Mouse (Mus musculus) stomach, embryonic 14.5 days (tissue): ENCODE data around the gene Dock10. TPM values are rescaled to one million over a fixed set of nuclear protein-coding genes. Genes with fewer than 3 reads are reported as not detected.

Source experiments
- ATAC-seq: fragments of 200-750 bp; cut with Nextera tagmentation; 2 replicates; pipeline ENCODE4 v1.8.0; 2017; ENCODE audit warnings: low read depth, moderate TSS enrichment; ENCODE audit not compliant: insufficient number of reproducible peaks, insufficient read depth, low FRiP score
- H3K27ac ChIP-seq: fragments of 300-500 bp; sonication (generic); 2 replicates; pipeline ENCODE4 v1.5.1; 2014; ENCODE audit warnings: mild to moderate bottlenecking, low read length, moderate library complexity, mixed read lengths
- H3K27me3 ChIP-seq: fragments of 300-500 bp; sonication (generic); 2 replicates; pipeline ENCODE4 v1.6.1; 2014; ENCODE audit warnings: low read length, control low read depth, mixed read lengths; ENCODE audit not compliant: control insufficient read depth, insufficient read depth
- H3K36me3 ChIP-seq: fragments of 300-500 bp; sonication (generic); 2 replicates; pipeline ENCODE4 v1.6.1; 2014; ENCODE audit warnings: mild to moderate bottlenecking, control low read depth, low read length, moderate library complexity, mixed read lengths; ENCODE audit not compliant: control insufficient read depth, insufficient read depth
- H3K4me1 ChIP-seq: fragments of 300-500 bp; sonication (generic); 2 replicates; pipeline ENCODE4 v1.6.1; 2014; ENCODE audit warnings: low read length, control low read depth, mixed read lengths; ENCODE audit not compliant: control insufficient read depth, insufficient read depth
- H3K4me2 ChIP-seq: fragments of 300-500 bp; sonication (generic); replicated peaks from 2 replicates; pipeline ENCODE4 v1.6.1; 2014; ENCODE audit warnings: low read depth, low read length, control low read depth
- H3K4me3 ChIP-seq: fragments of 300-500 bp; sonication (generic); 2 replicates; pipeline ENCODE4 v1.5.1; 2014; ENCODE audit warnings: low read depth, low read length, control low read depth
- H3K9ac ChIP-seq: fragments of 300-500 bp; sonication (generic); replicated peaks from 2 replicates; pipeline ENCODE4 v1.6.1; 2014; ENCODE audit warnings: low read depth, mild to moderate bottlenecking, control low read depth, low read length, moderate library complexity, mixed read lengths
- H3K9me3 ChIP-seq: fragments of 300-500 bp; sonication (generic); 2 replicates; pipeline ENCODE4 v1.6.1; 2016; ENCODE audit warnings: low read depth, low read length, control low read depth; ENCODE audit not compliant: control insufficient read depth
- WGBS: fragments of 180-500 bp; shearing (Covaris S2); extraction: QIAGEN DNeasy Blood & Tissue Kit; methylation state at CpG from one replicate; pipeline ENCODE4 v1.1.7; 2014; 5-methylcytosine and 5-hydroxymethylcytosine counted together
- polyA plus RNA-seq: library from polyadenylated mRNA; unstranded; fragments of >200 nt; fragmentation: Nextera tagmentation; extraction: Ambion mirVana; gene quantifications from 2 replicates; pipeline ENCODE4 v1.2.1, GENCODE M21; 2014

Dock10 gene
- polyA plus RNA-seq, 1 experiment from 2014 or later = 9.4 TPM

DNA sequence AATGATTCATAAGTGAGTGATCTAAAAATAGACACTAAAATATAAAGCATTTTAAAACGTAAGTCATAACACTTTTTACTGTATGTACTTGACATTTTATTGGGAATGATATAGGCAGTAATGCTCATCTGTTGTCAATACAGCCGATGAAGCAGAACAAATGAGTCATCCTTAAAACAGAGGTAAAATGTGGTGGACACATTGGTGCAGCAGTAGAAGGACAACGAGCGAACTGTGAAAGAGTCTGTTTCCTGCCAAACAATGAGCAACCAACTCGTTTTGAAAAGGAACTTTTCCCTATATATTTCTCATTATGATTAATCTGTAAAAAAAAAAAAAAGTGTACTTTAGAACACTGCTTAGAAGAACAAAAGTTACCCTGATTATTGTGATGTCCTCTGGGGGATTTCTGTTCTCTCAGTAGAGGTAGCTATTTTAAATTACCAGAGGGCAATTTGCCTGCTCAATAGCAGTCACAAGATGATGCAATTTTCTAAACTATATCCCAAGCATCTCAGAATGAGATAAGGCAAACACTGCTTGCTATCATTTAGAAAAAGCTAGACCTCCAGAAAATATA is 20.4 kb downstream of the Dock10 start:
- H3K4me1 ChIP-seq = no peaks in the 10 kb centered on the region
- H3K36me3 ChIP-seq = no peaks in the 10 kb centered on the region
- H3K27me3 ChIP-seq = no peaks in the 10 kb centered on the region
- 67% methylated on average over 5 of the region's 5 CpGs for WGBS
- no peaks in the 10 kb centered on the region for H3K9me3 ChIP-seq
- H3K4me2 ChIP-seq = no peak overlapping the region
- ATAC-seq = no peak
- H3K9ac ChIP-seq = no peak overlapping the region
- H3K27ac ChIP-seq = no peak overlapping the region
- no peak overlapping the region for H3K4me3 ChIP-seq

DNA sequence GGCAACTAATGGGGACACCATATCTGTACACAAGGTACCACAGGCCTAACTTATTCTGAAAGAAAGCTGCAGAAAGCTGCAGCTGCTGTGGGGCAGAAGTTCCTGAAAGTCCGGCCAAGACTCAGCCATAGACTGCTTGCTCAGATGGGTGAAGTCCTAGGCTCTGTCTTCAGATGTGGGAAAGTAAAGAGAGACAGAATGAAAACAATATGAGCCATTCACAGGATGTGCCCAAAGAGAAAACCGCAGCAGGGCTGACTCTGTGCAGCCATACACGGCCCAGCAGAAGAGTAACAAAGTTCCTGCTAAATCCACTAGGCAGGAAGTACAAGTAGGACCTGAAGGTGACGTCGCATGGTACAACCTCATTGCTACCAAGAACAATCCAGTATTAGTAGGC is 27.7 kb downstream of the Dock10 start:
- Histone ChIP-seq H3K27me3 (no peaks in the 10 kb centered on the region), H3K4me2 (no peak overlapping the region), H3K27ac (no peak overlapping the region), H3K9me3 (no peaks in the 10 kb centered on the region), H3K9ac (no peak overlapping the region), H3K4me1 (no peaks in the 10 kb centered on the region), H3K4me3 (no peak overlapping the region), H3K36me3 (no peaks in the 10 kb centered on the region)
- ATAC-seq = no peak
- 87% methylated on average over 5 of the region's 5 CpGs for WGBS

DNA sequence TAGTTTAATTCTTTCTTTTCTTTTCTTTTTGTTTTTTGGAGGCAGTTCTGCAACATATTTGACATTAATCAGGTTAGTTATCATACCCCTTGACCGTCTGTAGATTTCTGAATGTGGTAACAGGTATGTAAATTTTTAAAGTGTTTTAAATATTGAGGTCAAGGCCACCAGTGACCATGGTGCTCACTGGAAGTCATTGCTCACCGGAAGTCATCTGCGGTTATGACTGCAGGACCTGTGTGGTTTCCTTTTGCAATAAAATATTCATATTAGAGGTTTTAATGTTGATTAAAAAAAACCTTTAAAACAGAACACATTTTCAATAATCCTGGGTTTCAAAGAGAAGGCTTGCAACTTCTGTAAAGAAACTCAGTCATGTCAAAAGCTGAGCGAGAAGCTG is 28.2 kb downstream of the Dock10 start:
- no peak overlapping the region for H3K9ac ChIP-seq
- no peak overlapping the region for H3K27ac ChIP-seq
- ATAC-seq = no peak
- 87% methylated on average over 4 of the region's 4 CpGs for WGBS
- no peaks in the 10 kb centered on the region for H3K36me3 ChIP-seq
- H3K4me2 ChIP-seq = no peak overlapping the region
- no peaks in the 10 kb centered on the region for H3K4me1 ChIP-seq
- no peak overlapping the region for H3K4me3 ChIP-seq
- H3K27me3 ChIP-seq = no peaks in the 10 kb centered on the region
- no peaks in the 10 kb centered on the region for H3K9me3 ChIP-seq

DNA sequence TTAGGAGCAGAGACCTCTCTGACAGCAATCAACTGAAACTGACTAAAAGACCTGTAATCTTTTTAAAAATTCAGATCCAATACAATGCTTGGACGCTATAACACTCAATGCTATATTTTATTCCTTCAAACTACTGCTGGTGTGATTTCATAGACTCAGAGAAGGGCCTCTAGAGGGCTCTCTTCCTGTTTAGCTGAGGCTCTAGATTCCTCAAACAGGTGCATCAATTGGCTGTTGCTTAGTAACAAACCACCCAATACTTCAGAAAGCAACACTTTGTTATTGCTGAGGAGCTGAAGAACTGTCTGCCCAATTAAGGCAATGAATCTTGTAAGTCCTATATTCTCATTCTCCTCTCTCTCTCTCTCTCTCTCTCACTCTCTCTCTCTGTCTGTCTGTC is 30.1 kb downstream of the Dock10 start:
- Histone ChIP-seq H3K4me1 (no peaks in the 10 kb centered on the region), H3K27ac (no peak overlapping the region), H3K36me3 (no peaks in the 10 kb centered on the region), H3K9me3 (no peaks in the 10 kb centered on the region), H3K4me2 (no peak overlapping the region), H3K4me3 (no peak overlapping the region), H3K27me3 (no peaks in the 10 kb centered on the region), H3K9ac (no peak overlapping the region)
- ATAC-seq = no peak
- WGBS = 51% methylated on average over 1 of the region's 1 CpGs

DNA sequence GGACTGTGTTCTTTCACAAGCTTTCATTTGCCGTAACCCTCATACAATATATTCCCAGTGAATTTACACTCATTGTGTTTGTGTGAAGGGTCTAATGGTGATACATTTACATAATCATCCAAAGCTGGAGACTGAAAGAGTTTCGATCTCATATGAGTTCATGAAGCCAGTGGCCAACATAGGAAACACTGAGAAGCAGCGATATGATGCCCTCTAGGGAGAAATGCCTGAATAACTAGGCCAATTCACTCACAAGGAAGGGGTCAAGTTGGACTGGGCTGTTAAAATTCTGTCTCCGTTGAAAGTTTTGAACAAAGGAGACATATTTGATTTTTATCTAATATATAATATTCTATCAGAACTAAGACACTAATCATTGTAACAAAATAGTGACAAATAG is 30.9 kb downstream of the Dock10 start:
- ATAC-seq = no peak
- Histone ChIP-seq H3K27ac (no peak overlapping the region), H3K36me3 (no peaks in the 10 kb centered on the region), H3K4me2 (no peak overlapping the region), H3K4me1 (no peaks in the 10 kb centered on the region), H3K9me3 (no peaks in the 10 kb centered on the region), H3K9ac (no peak overlapping the region), H3K27me3 (no peaks in the 10 kb centered on the region), H3K4me3 (no peak overlapping the region)
- WGBS = 81% methylated on average over 4 of the region's 4 CpGs

DNA sequence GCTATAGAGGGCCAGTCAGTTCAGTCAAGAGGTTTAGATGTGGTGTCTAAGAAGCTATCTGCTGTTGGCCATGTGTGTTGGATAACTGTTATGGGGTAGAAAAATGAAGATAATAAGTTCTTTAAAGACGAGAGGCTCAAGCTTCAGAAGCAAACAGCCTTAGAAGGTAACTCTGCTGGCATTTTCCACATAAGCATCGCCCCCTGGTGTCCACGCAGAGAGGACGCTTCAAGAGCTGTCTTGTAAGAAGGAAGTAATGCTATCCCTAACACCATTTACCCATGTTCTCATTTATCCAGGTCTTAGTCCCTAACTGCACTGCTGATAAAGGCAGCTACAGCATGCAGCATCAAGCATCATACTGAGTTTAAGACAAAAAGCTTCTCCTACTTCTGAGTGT is 35.7 kb downstream of the Dock10 start:
- Histone ChIP-seq H3K9me3 (no peaks in the 10 kb centered on the region), H3K9ac (no peak overlapping the region), H3K4me2 (no peak overlapping the region), H3K27me3 (no peaks in the 10 kb centered on the region), H3K27ac (no peak overlapping the region), H3K4me1 (no peaks in the 10 kb centered on the region), H3K4me3 (no peak overlapping the region), H3K36me3 (no peaks in the 10 kb centered on the region)
- 29% methylated on average over 4 of the region's 4 CpGs for WGBS
- no peak for ATAC-seq

DNA sequence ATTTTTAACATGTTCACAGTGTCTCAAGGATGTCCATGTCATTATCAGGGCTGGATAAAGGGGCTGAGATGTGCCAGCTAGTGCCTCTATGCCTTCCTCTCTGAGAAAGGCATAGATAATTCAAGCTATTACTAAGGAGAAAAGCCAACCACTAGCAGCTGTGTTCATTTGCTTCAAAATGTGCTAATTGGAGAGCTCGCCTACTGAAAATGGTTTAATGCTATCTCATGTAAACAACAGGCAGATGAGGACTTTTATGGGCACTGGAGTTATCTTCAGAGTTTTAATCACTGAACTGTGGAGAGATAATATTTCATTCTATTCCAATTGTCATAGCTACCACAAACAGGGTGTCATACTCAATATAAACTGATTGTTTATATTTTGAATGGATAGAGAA is 36.3 kb downstream of the Dock10 start:
- no peak for ATAC-seq
- WGBS = 76% methylated on average over 1 of the region's 1 CpGs
- H3K27me3 ChIP-seq = no peaks in the 10 kb centered on the region
- no peak overlapping the region for H3K9ac ChIP-seq
- H3K27ac ChIP-seq = no peak overlapping the region
- H3K36me3 ChIP-seq = no peaks in the 10 kb centered on the region
- H3K9me3 ChIP-seq = no peaks in the 10 kb centered on the region
- no peak overlapping the region for H3K4me3 ChIP-seq
- H3K4me2 ChIP-seq = no peak overlapping the region
- no peaks in the 10 kb centered on the region for H3K4me1 ChIP-seq

DNA sequence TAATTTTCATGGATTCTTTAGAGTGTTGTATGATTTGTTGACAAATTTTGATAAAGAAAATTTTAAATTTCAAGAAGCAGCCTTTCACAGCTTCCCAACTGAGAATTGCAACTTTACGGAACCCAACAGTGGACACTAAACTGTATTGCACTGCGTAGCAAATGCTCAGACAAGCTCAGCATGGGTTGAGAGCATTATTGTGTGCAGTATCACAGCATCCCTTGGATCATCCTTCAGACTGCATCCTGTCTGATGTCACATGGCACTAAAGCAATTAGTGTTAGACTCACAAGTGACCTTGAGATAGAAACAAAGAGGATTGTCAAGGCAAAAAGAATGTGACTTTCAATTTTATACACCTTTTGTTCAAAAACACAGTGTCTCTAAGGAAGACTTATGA is 37.1 kb downstream of the Dock10 start:
- no peak overlapping the region for H3K4me3 ChIP-seq
- no peak overlapping the region for H3K27ac ChIP-seq
- H3K9ac ChIP-seq = no peak overlapping the region
- WGBS = 90% methylated on average over 2 of the region's 2 CpGs
- no peaks in the 10 kb centered on the region for H3K4me1 ChIP-seq
- no peaks in the 10 kb centered on the region for H3K9me3 ChIP-seq
- no peak for ATAC-seq
- H3K4me2 ChIP-seq = no peak overlapping the region
- no peaks in the 10 kb centered on the region for H3K27me3 ChIP-seq
- no peaks in the 10 kb centered on the region for H3K36me3 ChIP-seq

DNA sequence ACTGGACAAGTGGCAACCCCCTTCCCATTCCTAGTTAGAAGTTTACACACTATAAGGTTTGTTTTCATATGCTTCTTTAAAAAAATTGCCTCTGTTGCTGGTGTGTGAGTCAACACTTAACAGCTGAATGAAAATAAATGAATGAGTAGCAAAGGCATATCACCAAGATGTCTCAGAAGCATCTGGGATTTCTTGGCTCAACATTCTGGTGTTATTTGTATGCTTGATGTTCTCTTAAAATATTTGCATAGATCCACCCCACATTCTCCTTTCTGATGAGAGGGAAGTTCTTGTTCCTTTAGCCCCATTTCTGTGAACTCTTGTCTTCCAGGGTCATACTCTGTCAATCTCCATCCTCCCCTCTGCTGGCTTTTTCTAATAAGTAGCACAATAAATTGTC is 38.2 kb downstream of the Dock10 start:
- Histone ChIP-seq H3K27me3 (no peaks in the 10 kb centered on the region), H3K9me3 (no peaks in the 10 kb centered on the region), H3K9ac (no peak overlapping the region), H3K27ac (no peak overlapping the region), H3K4me3 (no peak overlapping the region), H3K36me3 (no peaks in the 10 kb centered on the region), H3K4me2 (no peak overlapping the region), H3K4me1 (no peaks in the 10 kb centered on the region)
- ATAC-seq = no peak
